Mouse (Mus musculus): ENCODE data around the gene Timm8a2. TPM values are rescaled to one million over a fixed set of nuclear protein-coding genes. Genes with fewer than 3 reads are reported as not detected.

Timm8a2 gene
- polyA plus RNA-seq, 1 experiment from 2014 or later, result not detected

DNA sequence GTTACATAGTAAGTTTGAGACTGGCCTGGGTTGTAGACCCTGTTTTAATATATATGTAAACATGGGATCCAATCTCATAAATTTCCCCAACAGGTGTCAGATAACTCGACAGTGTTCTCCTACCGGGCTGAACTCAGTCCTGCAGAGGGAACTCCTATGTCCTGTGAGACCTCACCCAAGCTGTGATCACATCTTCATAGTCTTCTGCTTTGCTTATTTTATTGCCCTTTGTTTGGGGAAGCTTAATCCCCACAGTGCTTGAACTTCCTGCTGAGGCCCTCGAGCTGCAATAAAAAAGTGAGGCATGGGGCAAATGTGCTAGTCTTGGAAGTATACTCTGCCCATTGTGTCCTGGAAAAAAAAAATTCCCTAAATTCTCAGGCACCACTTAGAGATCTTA is 46.8 kb downstream of the Timm8a2 start:
- Histone ChIP-seq H3K27me3 (ENCODE audit: control insufficient read depth, insufficient read depth, low read length) (peaks cover 15% of the 10 kb centered on the region), H3K4me3 (ENCODE audit: low read depth, low read length) (no peak overlapping the region), H3K4me1 (ENCODE audit: control insufficient read depth, insufficient read depth, low read length) (no peaks in the 10 kb centered on the region), H3K9ac (ENCODE audit: low read depth, low read length) (no peak overlapping the region), H3K27ac (ENCODE audit: low read depth, low read length) (no peak overlapping the region), H3K36me3 (ENCODE audit: control insufficient read depth, insufficient read depth, low read length) (no peaks in the 10 kb centered on the region), H3K9me3 (replicated peaks; ENCODE audit: control insufficient read depth, low read length) (no peaks in the 10 kb centered on the region), H3K4me2 (no peak overlapping the region)
- ATAC-seq (replicated peaks; ENCODE audit: insufficient number of reproducible peaks, low FRiP score, low TSS enrichment), result no peak
- WGBS (ENCODE audit: insufficient replicate concordance), result 59% methylated on average over 3 of the region's 3 CpGs

DNA sequence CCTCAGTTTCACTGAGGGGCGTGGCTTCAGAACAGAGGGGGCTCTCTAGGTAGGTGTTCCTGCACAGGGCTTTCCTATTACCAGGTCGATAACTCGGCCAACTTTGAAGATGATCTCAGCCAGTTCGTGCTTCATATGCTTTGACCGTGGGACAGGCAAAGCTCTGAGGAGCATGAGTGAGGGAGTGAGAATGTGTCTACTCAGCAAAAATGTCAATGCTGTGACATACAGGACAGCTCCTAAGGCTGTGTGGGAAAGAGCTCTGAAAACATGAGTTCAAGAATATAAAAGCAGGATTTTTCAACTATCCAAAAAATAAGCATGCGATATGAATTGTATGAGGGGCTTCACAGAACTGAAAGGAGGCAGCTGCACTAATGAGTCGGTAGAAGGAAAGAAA is 49.0 kb downstream of the Timm8a2 start:
- H3K27me3 ChIP-seq (ENCODE audit: control insufficient read depth, insufficient read depth, low read length), result peaks cover under 1% of the 10 kb centered on the region; the same call in 1 of the 2 replicates
- no peak overlapping the region for H3K27ac ChIP-seq (ENCODE audit: low read depth, low read length)
- no peaks in the 10 kb centered on the region for H3K36me3 ChIP-seq (ENCODE audit: control insufficient read depth, insufficient read depth, low read length)
- no peaks in the 10 kb centered on the region for H3K4me1 ChIP-seq (ENCODE audit: control insufficient read depth, insufficient read depth, low read length)
- H3K9ac ChIP-seq (ENCODE audit: low read depth, low read length), result no peak overlapping the region
- H3K4me2 ChIP-seq, result no peak overlapping the region
- no peak for ATAC-seq (replicated peaks; ENCODE audit: insufficient number of reproducible peaks, low FRiP score, low TSS enrichment)
- no peaks in the 10 kb centered on the region for H3K9me3 ChIP-seq (replicated peaks; ENCODE audit: control insufficient read depth, low read length)
- no peak overlapping the region for H3K4me3 ChIP-seq (ENCODE audit: low read depth, low read length)
- WGBS (ENCODE audit: insufficient replicate concordance), result 79% methylated on average over 7 of the region's 7 CpGs

- no peaks in the 10 kb centered on the region for H3K36me3 ChIP-seq (ENCODE audit: control insufficient read depth, insufficient read depth, low read length)
- H3K9me3 ChIP-seq (replicated peaks; ENCODE audit: control insufficient read depth, low read length), result no peaks in the 10 kb centered on the region
- H3K4me2 ChIP-seq, result no peak overlapping the region
- no peak for ATAC-seq (replicated peaks; ENCODE audit: insufficient number of reproducible peaks, low FRiP score, low TSS enrichment)
- no peak overlapping the region for H3K9ac ChIP-seq (ENCODE audit: low read depth, low read length)
- no peak overlapping the region for H3K4me3 ChIP-seq (ENCODE audit: low read depth, low read length)
- no peak overlapping the region for H3K27ac ChIP-seq (ENCODE audit: low read depth, low read length)
- WGBS (ENCODE audit: insufficient replicate concordance), result 66% methylated on average over 5 of the region's 5 CpGs
- no peaks in the 10 kb centered on the region for H3K4me1 ChIP-seq (ENCODE audit: control insufficient read depth, insufficient read depth, low read length)
- H3K27me3 ChIP-seq (ENCODE audit: control insufficient read depth, insufficient read depth, low read length), result no peaks in the 10 kb centered on the region
These were observed 53.5 kb downstream of the Timm8a2 start for GRCm38 (mm10) chr14:122087956-122088355.

Other genes starting within 250 kb of the Timm8a2 start
- gene Dock9, start 236.8 kb upstream of the Timm8a2 start, polyA plus RNA-seq (2014; fragmentation: Nextera tagmentation; extraction: Ambion mirVana), result 6.7 and 7.0 TPM in 2 replicates
- 63.4 and 69.5 TPM in 2 replicates for gene Ubac2, start 156.1 kb upstream of the Timm8a2 start, polyA plus RNA-seq (2014; fragmentation: Nextera tagmentation; extraction: Ambion mirVana)
- gene Gpr18, start 118.9 kb upstream of the Timm8a2 start, polyA plus RNA-seq (2014; fragmentation: Nextera tagmentation; extraction: Ambion mirVana), result 0.20 and 0.42 TPM in 2 replicates
- gene Gpr183, start 69.5 kb upstream of the Timm8a2 start, polyA plus RNA-seq (2014; fragmentation: Nextera tagmentation; extraction: Ambion mirVana), result 1.5 TPM in 2 replicates
- 111 and 136 TPM in 2 replicates for gene Tm9sf2, start 72.4 kb downstream of the Timm8a2 start, polyA plus RNA-seq (2014; fragmentation: Nextera tagmentation; extraction: Ambion mirVana)
- 73.9 and 76.8 TPM in 2 replicates for gene Clybl, start 147.0 kb downstream of the Timm8a2 start, polyA plus RNA-seq (2014; fragmentation: Nextera tagmentation; extraction: Ambion mirVana)